Mouse (Mus musculus) embryonic fibroblast, embryonic 13.5 days (primary cell): ENCODE measurements at regions not wholly inside any gene's neighbourhood (a gene's known extent, or its start where the extent isn't known, plus 50 kb on each side); places are given as distances from the start of the nearest gene placed in this dataset.

ENCODE experiments used
- CTCF ChIP-seq: IDR thresholded peaks from 2 replicates; pipeline ENCODE4 v1.5.1; 2011; ENCODE audit warnings: mild to moderate bottlenecking, control low read depth, low read length, moderate library complexity, borderline replicate concordance; ENCODE audit not compliant: insufficient read depth
- POLR2A ChIP-seq: IDR thresholded peaks from 2 replicates; pipeline ENCODE4 v1.6.1; 2011; ENCODE audit warnings: low read depth, mild to moderate bottlenecking, control low read depth, low read length, moderate library complexity

GRCm38 (mm10) chr13:6877018-6877901, 228.7 kb upstream of the Pfkp start:
- TF ChIP-seq CTCF (no peak), POLR2A (no peak)
